Mouse (Mus musculus): ENCODE data around the gene Atf7. TPM values are rescaled to one million over a fixed set of nuclear protein-coding genes. Genes with fewer than 3 reads are reported as not detected.

Gene Atf7
- polyA plus RNA-seq, 1 experiment from 2014 or later: 20.1 TPM

DNA sequence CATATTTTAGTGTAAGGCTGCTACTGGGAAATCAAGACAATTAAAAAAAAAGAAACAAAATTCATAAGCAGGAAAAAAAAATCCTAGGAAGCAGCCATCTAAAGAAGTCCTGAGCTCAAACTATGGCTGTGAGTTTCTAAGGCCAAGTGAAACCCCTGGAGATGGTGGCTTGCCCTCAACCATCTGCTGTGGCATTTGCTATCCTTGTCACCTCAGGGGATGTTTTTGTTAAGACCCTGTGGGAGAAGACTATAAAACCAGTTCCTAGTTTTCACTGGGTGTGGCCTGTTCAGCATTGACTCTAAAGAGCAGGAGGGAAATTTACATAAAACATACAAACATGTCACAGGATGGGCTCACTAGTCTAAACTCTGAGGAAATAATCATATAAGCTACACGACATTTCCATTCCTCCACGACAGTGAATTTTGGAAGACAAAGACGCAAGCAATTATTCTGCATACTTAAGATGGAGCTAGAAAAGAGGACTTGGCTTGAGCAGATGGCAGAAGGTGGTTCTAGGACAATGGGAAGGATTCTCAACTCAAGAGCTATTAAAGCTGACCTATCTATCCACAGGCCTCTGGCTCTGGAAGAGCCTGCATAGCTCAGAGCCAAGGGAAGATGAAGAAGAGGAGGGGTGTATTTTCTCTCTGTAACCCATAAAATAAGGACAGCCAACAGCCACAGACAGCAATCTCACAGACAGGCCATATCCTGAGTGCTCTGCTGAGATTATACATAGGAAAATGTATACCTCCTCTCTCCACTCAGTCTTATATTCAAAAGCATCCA lies 93.0 kb downstream of the Atf7 start:
- Histone ChIP-seq H3K27me3 (no peaks in the 10 kb centered on the region), H3K9ac (replicated peaks) (no peak overlapping the region), H3K4me2 (replicated peaks) (no peak overlapping the region), H3K4me1 (no peaks in the 10 kb centered on the region), H3K9me3 (no peaks in the 10 kb centered on the region), H3K36me3 (peaks cover 66% of the 10 kb centered on the region), H3K27ac (replicated peaks) (no peak overlapping the region), H3K4me3 (no peak overlapping the region)
- 88% methylated on average over 3 of the region's 3 CpGs for WGBS
- no peak for ATAC-seq (ENCODE audit: low FRiP score, low read depth)

DNA sequence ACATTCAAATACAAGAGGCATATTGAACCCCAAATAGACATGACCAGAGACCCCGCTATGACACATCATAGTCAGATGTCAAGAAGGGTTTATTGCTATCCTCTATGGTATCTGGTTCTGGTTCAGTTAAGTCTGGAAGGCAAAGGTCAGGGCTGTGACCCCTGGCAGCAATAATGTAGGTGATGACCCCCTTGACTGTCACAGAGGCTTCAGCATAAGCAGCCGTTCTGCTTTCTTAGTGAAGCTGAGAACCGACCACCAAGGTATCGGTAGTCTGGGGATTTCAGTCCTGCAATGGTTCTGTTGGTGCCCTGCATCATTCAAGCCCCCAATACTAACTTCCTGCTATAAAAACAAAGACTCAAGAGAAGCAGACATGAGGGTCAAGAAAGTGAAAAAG lies 93.7 kb downstream of the Atf7 start:
- 86% methylated on average over 4 of the region's 4 CpGs for WGBS
- Histone ChIP-seq H3K4me3 (no peak overlapping the region), H3K27me3 (no peaks in the 10 kb centered on the region), H3K27ac (replicated peaks) (no peak overlapping the region), H3K36me3 (peaks cover 63% of the 10 kb centered on the region), H3K9ac (replicated peaks) (no peak overlapping the region), H3K4me2 (replicated peaks) (no peak overlapping the region), H3K9me3 (no peaks in the 10 kb centered on the region), H3K4me1 (no peaks in the 10 kb centered on the region)
- ATAC-seq (ENCODE audit: low FRiP score, low read depth): no peak

DNA sequence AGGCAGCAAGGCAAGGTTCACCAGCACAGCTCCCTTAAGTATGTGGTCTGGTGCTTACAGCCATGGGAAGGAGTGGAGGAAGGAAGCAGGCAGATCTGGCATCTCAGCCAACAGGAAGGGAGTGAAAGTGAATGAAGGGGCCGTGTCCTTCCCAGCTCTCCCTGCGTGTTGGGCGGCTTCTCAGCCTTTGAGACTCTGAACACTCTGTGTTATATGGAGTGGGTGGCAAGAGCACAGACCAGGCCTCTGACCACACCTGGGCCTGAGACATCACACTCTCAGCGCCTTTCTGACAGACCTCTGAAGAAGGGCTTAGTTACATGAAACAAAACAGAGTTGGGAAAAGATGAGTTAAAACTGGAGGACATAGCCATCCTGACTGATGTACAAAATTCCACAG lies 94.7 kb downstream of the Atf7 start:
- no peaks in the 10 kb centered on the region for H3K9me3 ChIP-seq

DNA sequence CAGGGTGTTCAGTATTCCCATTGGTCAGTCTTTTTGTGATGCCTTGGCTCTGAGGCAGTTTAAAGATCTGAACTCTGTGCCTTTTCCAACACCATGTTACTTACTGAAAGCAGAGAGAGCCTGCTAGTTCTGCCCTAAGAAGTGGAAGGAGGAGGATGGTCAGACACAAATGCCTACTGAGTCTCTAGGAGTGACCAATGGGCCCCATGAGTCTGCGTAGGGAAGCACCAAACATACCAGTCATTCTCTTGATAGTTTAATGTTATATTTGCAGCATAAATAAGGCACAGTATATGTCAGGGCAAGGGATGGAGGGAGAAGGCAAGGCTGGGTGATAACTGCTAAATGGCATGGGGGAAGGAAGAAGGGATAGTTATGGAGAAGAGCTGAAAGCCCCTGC lies 96.9 kb downstream of the Atf7 start:
- H3K4me3 ChIP-seq: no peak overlapping the region
- WGBS: 94% methylated on average over 1 of the region's 1 CpGs
- no peaks in the 10 kb centered on the region for H3K4me1 ChIP-seq
- H3K27ac ChIP-seq (replicated peaks): no peak overlapping the region
- H3K9me3 ChIP-seq: no peaks in the 10 kb centered on the region
- H3K36me3 ChIP-seq: peaks cover 60% of the 10 kb centered on the region
- no peak overlapping the region for H3K9ac ChIP-seq (replicated peaks)
- no peaks in the 10 kb centered on the region for H3K27me3 ChIP-seq
- ATAC-seq (ENCODE audit: low FRiP score, low read depth): no peak
- no peak overlapping the region for H3K4me2 ChIP-seq (replicated peaks)

More for the DNA sequence above, 94.7 kb downstream of the Atf7 start:
- ATAC-seq (ENCODE audit: low FRiP score, low read depth): no peak
- no peak overlapping the region for H3K4me2 ChIP-seq (replicated peaks)
- H3K36me3 ChIP-seq: peaks cover 57% of the 10 kb centered on the region
- WGBS: 82% methylated on average over 4 of the region's 4 CpGs
- no peak overlapping the region for H3K27ac ChIP-seq (replicated peaks)
- H3K9ac ChIP-seq (replicated peaks): no peak overlapping the region
- H3K27me3 ChIP-seq: no peaks in the 10 kb centered on the region
- no peak overlapping the region for H3K4me3 ChIP-seq
- H3K4me1 ChIP-seq: no peaks in the 10 kb centered on the region

DNA sequence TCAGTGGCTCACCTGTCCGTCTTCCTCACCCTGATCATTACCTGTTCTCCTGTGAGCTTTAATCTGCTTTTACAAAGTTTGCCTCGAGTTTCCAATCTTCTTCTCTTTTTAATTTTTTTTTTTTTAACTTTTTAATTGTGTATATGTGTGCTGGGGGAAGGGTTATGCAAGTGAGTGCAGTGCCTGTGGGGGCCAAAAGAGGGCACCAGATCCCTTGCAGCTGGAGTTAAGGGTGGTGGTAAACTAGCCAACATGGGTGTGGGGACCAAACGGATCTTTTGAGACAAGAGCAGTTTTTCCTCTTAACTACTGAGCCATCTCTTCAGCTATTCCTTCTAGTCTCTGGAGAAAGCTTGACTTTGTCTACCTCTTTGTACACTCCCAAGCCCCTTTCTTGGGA lies 97.3 kb downstream of the Atf7 start:
- no peaks in the 10 kb centered on the region for H3K27me3 ChIP-seq
- H3K4me3 ChIP-seq: no peak overlapping the region
- H3K4me1 ChIP-seq: no peaks in the 10 kb centered on the region
- no peak overlapping the region for H3K9ac ChIP-seq (replicated peaks)
- ATAC-seq (ENCODE audit: low FRiP score, low read depth): no peak
- H3K4me2 ChIP-seq (replicated peaks): no peak overlapping the region
- H3K9me3 ChIP-seq: no peaks in the 10 kb centered on the region
- H3K27ac ChIP-seq (replicated peaks): no peak overlapping the region
- WGBS: 71% methylated on average over 3 of the region's 3 CpGs
- H3K36me3 ChIP-seq: peaks cover 56% of the 10 kb centered on the region

DNA sequence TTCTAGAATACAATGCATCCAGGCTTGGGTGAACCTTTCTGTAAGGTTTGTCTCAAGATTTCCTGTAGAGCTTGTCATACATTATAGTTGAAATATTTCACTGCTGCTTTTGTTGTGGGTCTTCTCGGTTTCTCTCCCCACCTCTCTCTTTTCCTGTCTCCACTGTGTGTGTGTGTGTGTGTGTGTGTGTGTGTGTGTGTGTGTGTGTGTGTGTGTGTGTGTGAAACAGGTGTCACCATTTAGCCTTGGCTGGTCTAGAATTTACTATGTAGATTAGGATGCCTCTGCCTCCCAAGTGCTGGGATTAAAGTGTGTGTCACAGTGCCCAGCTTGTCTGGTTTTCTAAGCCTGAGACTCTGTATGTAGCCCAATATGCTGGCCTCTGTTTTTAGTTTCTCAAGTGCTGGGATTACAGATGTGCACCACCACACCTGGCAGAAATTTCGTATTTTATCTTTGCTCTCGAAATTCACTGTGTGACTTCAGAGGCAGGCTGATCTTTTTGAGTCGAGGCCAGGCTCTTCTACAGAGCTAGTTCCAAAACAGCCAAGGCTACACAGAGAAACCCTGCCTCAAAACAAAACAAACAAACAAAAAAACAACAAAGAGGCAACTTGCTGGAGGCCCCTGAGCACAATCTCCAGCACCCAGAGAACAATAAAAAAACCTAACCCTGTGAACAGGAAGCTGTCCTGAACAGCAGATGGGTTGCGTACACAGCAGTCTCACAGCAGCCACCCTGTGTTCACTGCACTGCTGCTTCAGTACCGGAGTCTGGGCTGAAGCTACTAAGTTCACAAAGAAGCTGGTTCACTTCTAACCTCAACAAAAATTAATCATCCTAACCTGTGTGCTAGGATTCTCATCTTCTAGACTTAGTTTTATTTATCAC lies 98.9 kb downstream of the Atf7 start:
- ATAC-seq (ENCODE audit: low FRiP score, low read depth): no peak
- no peaks in the 10 kb centered on the region for H3K27me3 ChIP-seq
- no peak overlapping the region for H3K4me2 ChIP-seq (replicated peaks)
- H3K9ac ChIP-seq (replicated peaks): no peak overlapping the region
- H3K27ac ChIP-seq (replicated peaks): no peak overlapping the region
- 89% methylated on average over 6 of the region's 6 CpGs for WGBS
- H3K9me3 ChIP-seq: no peaks in the 10 kb centered on the region
- H3K36me3 ChIP-seq: peaks cover 64% of the 10 kb centered on the region
- H3K4me1 ChIP-seq: no peaks in the 10 kb centered on the region
- H3K4me3 ChIP-seq: no peak overlapping the region

DNA sequence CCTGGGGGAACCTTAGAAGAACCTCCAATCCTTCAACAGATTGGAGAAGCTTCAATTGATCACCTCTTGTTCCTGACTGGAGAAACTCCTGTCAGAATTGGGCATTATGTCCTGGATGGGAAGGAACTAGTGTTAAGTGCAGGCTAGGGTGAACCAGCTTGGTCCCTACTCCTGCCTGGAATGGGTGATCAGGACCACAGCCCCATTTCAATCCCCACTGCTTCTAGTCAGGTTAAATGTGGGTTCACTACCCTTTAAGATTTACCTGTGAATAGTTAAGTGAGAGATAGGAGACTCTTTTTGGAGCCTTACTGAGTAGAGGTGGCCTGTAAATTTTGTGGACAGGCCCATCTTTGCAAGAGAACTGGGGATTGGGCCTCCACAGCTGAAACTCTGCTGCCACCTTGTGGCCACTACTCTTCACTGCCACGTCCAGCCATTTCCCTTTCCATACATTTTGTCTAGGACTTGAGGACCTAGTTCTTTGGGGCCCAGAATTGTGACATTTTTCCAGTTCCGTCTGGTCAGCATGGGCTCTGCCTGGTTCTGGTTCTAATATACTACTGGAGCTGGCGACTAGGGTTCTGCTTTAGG lies 100.3 kb downstream of the Atf7 start, which contains the start of gene Npff:
Npff (minus strand) TSS at position 51 of the 594 bp plus-strand sequence.
- H3K27ac ChIP-seq (replicated peaks): 0 out of 2 replicates have a peak within 1 kb of the TSS, but pooled peaks have one; percentile 20
- no peak within 1 kb of the TSS for H3K4me2 ChIP-seq (replicated peaks)
- H3K9me3 ChIP-seq: no peaks in the 10 kb centered on the region
- ATAC-seq (ENCODE audit: low FRiP score, low read depth): no peak
- H3K27me3 ChIP-seq: no peaks in the 10 kb centered on the region
- H3K36me3 ChIP-seq: peaks cover 66% of the 10 kb centered on the region
- no peak within 1 kb of the TSS for H3K4me3 ChIP-seq
- H3K9ac ChIP-seq (replicated peaks): no peak within 1 kb of the TSS; the same call in 1 of the 2 replicates
- H3K4me1 ChIP-seq: peaks cover under 1% of the 10 kb centered on the region; the same call in 1 of the 2 replicates
- 4% methylated on average over 3 of the region's 3 CpGs for WGBS

DNA sequence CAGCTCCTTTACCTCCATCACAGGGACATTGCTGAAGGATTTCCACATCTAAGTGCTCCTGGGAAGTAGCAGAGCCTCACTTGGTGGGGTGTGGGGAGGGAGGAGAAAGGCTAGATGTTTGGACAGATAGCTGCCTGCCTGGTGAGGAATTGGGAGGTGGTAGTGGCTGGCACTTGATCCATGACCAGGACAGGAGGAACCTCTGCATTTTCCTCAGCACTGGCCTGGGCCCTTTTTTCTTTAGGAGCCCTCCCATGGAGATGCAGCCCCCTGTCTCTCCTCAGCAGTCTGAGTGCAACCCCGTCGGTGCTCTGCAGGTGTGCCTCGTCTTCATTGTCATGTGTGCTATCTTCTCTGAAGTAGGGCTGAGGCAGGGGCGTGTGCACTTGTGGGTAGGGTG lies 103.8 kb downstream of the Atf7 start:
- H3K36me3 ChIP-seq: peaks cover 39% of the 10 kb centered on the region
- WGBS: 84% methylated on average over 4 of the region's 4 CpGs
- no peak overlapping the region for H3K9ac ChIP-seq (replicated peaks)
- H3K9me3 ChIP-seq: no peaks in the 10 kb centered on the region
- no peak for ATAC-seq (ENCODE audit: low FRiP score, low read depth)
- H3K27ac ChIP-seq (replicated peaks): no peak overlapping the region
- no peaks in the 10 kb centered on the region for H3K27me3 ChIP-seq
- no peak overlapping the region for H3K4me2 ChIP-seq (replicated peaks)
- no peak overlapping the region for H3K4me3 ChIP-seq
- H3K4me1 ChIP-seq: peaks cover 13% of the 10 kb centered on the region

DNA sequence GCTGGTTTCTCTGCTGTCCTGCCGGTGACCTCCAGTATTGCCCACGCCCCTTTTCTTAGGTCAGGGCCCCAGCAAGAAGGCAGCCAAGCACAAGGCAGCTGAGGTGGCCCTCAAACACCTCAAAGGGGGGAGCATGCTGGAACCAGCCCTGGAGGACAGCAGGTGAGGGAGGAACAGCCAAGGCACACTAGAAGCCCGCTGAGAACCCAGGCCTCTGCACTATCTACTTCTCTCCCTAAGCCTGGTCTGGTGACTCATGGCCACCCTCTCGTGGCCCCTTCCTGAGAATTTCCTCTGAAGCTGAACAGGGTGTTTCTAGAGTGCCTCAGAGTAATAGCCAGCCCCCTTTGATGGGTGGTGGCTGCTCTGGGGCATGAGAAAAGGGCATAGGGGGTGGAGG lies 104.8 kb downstream of the Atf7 start:
- no peak overlapping the region for H3K9ac ChIP-seq (replicated peaks)
- WGBS: 88% methylated on average over 4 of the region's 4 CpGs

DNA sequence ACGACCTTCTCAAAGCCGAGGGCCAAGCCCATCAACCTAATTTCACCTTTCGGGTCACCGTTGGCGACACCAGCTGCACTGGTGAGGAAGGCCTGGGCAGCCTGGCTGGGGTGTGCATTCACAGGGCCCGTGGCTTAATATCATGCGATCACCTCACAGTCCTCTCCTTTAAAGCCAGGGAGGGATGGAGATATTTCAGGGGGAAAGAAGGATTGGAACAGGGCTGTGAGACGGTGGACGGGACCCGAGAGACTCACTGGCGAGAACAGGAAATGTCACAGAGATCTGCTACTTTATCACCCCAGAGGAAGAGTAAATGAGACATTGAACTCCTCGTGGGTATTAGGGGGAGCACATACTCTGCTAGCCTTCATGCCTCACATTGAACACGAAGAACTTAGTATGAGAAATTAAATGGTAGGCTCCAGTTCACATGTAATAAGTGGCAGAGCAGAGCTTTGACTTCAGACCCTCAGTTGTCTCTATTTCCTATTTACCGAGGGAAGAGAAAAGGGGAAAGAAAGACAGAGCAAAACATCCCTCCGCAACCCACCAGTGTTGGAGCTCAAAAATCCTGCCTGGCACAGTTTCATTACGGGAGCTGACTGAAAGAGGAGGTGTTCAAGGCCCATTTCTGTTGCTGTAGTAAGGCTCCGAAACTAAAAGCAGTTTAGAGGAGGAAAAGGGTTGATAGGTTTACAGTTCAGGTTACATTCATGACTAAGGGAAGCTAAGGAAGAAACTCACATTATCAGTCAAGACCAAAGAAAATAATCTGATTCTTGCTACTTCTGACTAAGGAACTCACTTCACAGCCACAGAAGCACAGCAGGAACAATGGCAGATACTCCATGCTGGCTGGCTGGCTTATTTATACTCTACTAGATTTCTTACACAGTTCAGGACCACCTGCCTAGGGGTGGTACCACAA lies 105.8 kb downstream of the Atf7 start:
- peak overlapping the region; percentile 71 for H3K4me3 ChIP-seq
- no peaks in the 10 kb centered on the region for H3K9me3 ChIP-seq
- H3K4me2 ChIP-seq (replicated peaks): peak overlapping the region; percentile 92
- peak overlapping the region; percentile 75 for H3K9ac ChIP-seq (replicated peaks)
- 73% methylated on average over 17 of the region's 17 CpGs for WGBS
- H3K27me3 ChIP-seq: no peaks in the 10 kb centered on the region
- no peak for ATAC-seq (ENCODE audit: low FRiP score, low read depth)
- H3K36me3 ChIP-seq: peaks cover 35% of the 10 kb centered on the region
- peaks cover 30% of the 10 kb centered on the region for H3K4me1 ChIP-seq
- peak overlapping the region; percentile 97 for H3K27ac ChIP-seq (replicated peaks)

More for the DNA sequence above, 104.8 kb downstream of the Atf7 start:
- no peak for ATAC-seq (ENCODE audit: low FRiP score, low read depth)
- Histone ChIP-seq H3K27me3 (no peaks in the 10 kb centered on the region), H3K9me3 (no peaks in the 10 kb centered on the region), H3K27ac (replicated peaks) (no peak overlapping the region), H3K4me2 (replicated peaks) (no peak overlapping the region), H3K36me3 (peaks cover 36% of the 10 kb centered on the region), H3K4me1 (peaks cover 21% of the 10 kb centered on the region), H3K4me3 (no peak overlapping the region)

DNA sequence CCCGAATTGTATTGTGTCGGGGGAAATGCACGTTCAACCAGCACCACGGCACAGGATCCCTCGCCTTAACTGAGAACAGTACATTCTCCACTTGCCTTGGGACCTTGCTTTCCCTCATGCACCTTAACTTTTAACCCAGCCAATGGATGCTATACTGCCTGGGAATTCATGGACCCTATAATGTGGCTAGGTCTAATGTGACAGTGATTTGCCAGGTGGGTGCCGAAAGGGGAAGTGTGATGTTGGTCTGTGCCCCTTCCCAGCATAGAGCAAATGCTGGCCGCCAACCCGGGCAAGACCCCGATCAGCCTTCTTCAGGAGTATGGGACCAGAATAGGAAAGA lies 106.4 kb downstream of the Atf7 start:
- ATAC-seq (ENCODE audit: low FRiP score, low read depth): no peak
- H3K27ac ChIP-seq (replicated peaks): peak overlapping the region; percentile 97
- peak overlapping the region; percentile 75 for H3K9ac ChIP-seq (replicated peaks)
- H3K9me3 ChIP-seq: no peaks in the 10 kb centered on the region
- H3K27me3 ChIP-seq: no peaks in the 10 kb centered on the region
- peak overlapping the region; percentile 92 for H3K4me2 ChIP-seq (replicated peaks)
- peak overlapping the region; percentile 71 for H3K4me3 ChIP-seq
- H3K36me3 ChIP-seq: peaks cover 29% of the 10 kb centered on the region
- H3K4me1 ChIP-seq: peaks cover 35% of the 10 kb centered on the region
- WGBS: 25% methylated on average over 9 of the region's 9 CpGs
